Mouse (Mus musculus): ENCODE results near the gene Midn.

- TF ChIP-seq CTCF (IDR thresholded peaks at IDR 0.05): no peak
- no peak for TF ChIP-seq POLR2A (IDR thresholded peaks at IDR 0.05; ENCODE audit: insufficient read depth, low read depth, low read length)
Measured at GRCm38 (mm10) chr10:80130403-80131031, 17.6 kb upstream of the Midn start.

All from heart, adult 2 months (tissue).